Mouse (Mus musculus) liver, adult 2 months (tissue): Measurements from ENCODE around the gene Celf2.

Experiments
- CTCF ChIP-seq: fragments of 200-500 bp; IDR thresholded peaks from 2 replicates; pipeline ENCODE4 v1.5.1; 2011; ENCODE audit warnings: low read depth, low read length, control low read depth
- POLR2A ChIP-seq: fragments of 200-500 bp; IDR thresholded peaks from 2 replicates; pipeline ENCODE4 v1.6.1; 2011; ENCODE audit warnings: low read length, control low read depth; ENCODE audit not compliant: insufficient read depth; ENCODE audit errors: extremely low read depth

GRCm38 (mm10) chr2:7260186-7260585, 249.2 kb downstream of the Celf2 start:
- no peak for TF ChIP-seq POLR2A
- no peak for TF ChIP-seq CTCF
